Mouse (Mus musculus) adrenal gland, postnatal 25 days (tissue): Measurements from ENCODE around the gene Trappc3. TPM values are rescaled to one million over a fixed set of nuclear protein-coding genes. Genes with fewer than 3 reads are reported as not detected.

Experiments used
- DNase-seq: peaks from one replicate; pipeline ENCODE4 v3.0.0; 2021; ENCODE audit warnings: mixed read lengths
- total RNA-seq: library from RNA; stranded (reverse); gene quantifications from 2 replicates; pipeline ENCODE4 v1.2.3, GENCODE M21; 2021

Gene Trappc3
- total RNA-seq, 1 experiment from 2014 or later = 93.9 TPM

DNA sequence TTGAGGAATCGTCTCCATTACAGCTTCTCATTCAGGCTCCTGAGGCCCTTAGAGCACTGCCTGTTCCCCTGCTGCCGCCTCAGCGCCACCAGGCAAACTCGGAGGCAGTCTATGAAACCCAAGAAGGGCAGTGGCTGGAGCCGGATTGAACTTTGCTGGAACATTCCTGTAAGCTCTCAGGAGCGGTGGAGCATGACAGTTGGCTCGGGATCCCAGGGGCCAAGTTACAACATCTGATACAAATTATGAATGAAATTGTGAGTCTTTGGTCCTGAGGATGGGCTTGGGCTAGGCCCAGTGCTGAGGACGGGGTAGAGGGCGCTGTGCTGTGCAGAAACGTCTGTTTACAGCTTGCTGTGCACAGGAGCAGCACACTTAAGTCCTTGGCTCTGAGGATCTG is 52.3 kb downstream of the Trappc3 start:
- DNase-seq = no peak

DNA sequence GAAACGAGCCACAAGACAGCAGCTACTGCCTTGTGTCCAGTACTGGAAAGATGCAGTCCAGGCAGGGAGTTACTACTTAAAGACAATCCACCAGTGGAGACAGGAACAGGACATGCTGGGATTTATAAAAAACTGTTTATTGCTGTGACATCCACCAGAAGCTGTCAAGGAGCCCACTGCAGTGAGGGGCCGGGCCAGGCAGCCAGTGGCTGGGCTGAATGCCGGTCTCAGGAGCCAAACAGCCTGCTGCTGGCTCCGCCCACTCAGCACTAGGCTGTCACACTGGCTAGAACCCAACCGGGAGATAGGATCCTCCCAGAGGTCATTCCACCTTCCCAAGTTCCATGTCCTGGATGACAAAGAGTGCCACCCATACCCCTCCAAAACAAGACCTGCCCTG is 53.8 kb downstream of the Trappc3 start:
- no peak for DNase-seq

DNA sequence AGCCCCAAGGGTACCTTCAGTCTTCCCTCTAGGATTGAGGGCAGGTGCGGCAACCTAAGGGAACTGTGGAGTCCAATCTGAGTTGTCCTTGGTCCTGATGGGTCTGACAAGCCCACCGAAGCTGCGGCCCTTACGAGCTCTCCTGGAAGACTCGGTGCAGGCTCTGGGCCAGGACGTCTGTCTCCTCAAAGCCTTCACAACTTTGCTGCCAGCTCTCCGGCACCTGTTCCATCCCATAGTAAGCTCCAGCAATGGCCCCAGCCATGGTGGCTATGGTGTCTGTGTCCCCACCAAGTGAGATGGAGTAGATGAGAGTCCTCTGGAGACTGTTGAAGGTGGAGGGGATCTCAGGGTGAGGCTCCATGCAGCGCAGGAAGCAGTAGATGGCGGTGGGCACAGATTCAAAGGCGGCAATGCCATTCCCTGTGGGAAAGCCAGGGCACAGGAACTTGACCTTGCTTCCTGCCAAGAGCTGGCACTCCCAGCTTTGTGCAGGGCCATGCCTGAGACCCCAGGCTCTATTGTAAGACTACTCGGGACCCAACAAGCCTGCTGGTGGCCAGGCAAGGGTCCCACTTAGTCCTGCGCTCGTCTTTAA is 54.4 kb downstream of the Trappc3 start:
- DNase-seq = no peak

DNA sequence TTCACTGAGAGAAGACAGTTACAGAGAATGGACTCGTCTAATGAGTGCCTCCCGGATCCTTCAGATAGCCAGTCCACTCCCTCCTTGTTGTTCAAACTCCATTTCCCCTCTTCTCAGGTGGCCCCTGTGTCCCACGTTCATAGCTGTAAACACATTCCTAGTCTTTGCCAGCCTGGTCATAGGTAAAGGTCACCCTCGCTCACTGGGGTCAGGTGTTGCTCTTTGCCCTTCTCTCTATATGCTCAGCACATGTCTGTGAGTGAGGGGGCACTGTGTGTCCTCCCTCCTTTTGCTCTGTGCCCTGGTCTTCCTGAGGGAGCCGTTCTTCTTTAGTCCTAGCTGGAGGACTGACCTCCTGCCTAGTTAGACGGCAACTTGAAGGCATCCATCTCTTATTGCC is 57.7 kb downstream of the Trappc3 start:
- no peak for DNase-seq

DNA sequence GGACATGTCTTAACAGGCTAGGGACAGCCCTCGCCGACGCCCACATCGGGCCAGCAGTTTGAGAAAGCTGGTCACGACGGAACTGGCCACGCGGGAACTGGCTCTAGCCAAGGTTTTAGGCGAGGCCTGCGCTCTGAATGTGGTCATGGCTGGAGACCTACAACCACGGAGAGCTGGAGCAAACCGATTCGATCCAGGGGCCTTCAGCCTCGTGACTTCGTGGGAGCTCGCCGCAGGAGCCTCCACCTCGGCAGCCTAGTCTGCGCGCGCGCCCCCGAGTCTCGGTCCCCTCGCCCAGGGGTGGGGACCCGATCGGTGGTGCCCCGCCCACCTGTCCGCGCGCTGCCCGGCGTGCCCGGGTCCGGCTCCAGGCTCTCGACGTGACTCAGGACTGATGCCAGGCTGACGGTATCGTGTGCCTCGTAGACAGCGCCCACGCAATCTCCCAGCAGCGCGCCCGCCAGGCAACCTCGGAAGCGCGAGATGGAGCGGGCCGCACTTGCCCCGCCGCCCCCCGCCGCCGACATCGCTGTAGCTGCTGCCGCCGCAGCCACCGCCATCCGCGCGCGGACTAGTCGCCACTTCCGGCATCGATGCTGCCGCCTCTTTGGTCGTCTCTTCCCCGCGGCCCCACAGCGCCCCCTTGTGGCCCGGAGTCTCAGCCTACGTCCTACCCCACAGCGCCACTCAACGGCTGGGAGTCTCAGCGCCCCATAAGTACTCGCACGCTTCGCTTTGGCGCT is 59.2 kb downstream of the Trappc3 start, which contains the start of gene Adprhl2:
Adprhl2 (minus strand) TSS at position 593 of the 743 bp plus-strand sequence.
- DNase-seq = peak; percentile 100

DNA sequence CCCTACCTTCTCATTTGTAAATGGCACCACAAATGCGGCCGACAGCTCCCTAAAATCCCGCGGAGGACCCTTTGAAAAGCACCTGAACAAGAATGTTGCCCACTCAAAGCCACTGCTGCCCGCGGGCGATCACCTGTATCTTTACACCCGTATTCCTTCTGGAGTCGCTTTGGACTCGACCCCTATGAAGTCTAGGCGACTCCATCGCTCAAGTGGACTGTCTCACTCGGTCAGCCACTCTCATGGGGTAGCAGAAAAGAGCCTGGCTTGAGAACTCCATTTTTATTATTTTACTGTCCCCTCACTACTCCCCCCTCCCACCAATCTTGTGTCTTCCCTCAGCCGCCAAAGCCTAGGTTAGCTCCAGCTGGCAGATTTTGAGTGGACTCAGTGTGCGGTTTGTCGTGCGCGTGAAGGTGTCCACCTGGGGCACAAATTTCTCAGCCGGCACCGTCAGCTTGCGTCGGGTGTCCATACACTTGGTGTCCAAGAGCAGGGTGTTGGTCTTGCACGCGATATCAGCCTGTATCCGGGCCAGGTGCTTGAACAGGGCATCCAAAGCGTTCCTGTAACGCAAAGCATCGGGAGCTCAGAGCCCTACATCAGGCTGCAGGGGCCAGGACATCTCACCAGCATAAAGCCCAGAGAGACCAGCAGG is 59.9 kb downstream of the Trappc3 start:
- no peak for DNase-seq

DNA sequence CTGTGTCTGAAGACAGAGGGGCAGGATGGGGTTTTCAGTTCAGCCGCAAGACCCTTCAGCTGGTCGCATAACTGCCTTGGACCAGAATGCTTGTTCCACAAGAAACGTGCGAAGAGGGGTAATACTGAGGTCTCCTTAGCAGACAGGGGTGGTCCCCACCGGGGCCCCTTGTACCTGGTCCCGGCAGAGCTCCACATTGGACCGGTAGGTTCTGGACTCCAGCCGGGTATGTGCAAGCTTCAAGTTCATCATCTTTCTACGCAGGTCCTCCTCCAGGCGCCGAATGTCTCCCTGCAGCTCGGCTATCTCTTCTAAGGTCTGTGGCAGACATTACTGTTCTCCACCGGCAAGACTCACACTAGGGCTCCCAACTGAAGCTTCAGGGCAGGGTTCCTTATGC is 60.5 kb downstream of the Trappc3 start:
- no peak for DNase-seq

DNA sequence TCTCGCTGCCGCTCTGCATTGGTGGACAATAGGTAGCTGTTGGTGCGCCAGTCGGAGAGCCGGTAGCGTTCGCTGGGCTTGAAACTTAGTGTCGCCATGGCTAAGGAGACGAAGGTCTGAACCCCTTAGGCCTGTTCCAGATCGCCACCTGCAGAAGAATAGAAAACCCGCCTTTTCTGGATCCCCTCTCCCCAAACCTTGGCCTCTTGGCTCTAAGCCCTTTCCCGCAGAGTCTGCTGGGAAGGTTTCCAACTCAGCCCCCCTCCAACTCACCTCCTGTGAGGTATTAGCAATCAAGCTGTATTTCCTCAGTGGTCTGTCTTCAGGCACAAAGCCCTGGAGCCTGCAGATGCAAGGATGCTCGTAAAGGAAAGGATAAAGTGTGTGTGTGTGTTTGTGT is 62.7 kb downstream of the Trappc3 start:
- DNase-seq = no peak

DNA sequence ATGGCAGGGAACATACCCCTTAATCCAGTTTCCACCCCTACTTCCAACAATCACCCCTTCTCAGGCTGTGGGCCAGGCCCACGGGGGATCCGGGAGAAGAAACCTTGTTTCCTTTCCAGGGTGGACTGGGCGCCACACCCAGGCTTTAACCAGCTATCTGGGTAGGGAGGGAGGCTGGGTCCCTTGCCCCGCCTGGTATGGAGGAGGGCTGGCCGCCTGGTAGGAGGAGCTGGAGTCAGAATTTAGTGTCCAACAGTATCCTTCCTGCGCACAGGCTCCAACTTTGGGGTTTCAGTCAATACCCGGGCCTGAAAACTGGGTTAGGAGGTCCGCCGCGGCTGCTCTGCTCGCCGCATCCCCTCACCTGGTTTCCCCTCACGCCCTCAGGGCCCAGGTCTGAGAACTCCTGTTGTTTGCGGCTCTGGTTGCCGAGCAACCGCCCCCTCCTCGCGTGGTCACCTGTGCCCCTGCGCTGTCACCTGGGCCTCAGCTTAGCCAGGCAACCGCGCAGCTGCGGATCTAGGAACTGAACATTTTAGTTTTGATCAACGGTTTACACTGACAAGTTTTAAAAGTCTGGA is 63.2 kb downstream of the Trappc3 start, which contains the start of gene Tekt2:
Tekt2 (minus strand) TSS at position 408 of the 581 bp plus-strand sequence.
- DNase-seq = no peak

Other genes with a start within 250 kb of the Trappc3 start
- gene Csf3r, start 237.8 kb upstream of the Trappc3 start, total RNA-seq = 0.88 and 1.5 TPM in 2 replicates
- gene Mrps15, start 215.4 kb upstream of the Trappc3 start, total RNA-seq = 74.4 and 98.0 TPM in 2 replicates
- 7.2 and 12.2 TPM in 2 replicates for gene Oscp1, start 203.8 kb upstream of the Trappc3 start, total RNA-seq
- gene Lsm10, start 165.7 kb upstream of the Trappc3 start, total RNA-seq = 45.4 and 48.0 TPM in 2 replicates
- gene Stk40, start 158.4 kb upstream of the Trappc3 start, total RNA-seq = 41.2 and 43.1 TPM in 2 replicates
- gene Eva1b, start 114.6 kb upstream of the Trappc3 start, total RNA-seq = 23.4 and 33.9 TPM in 2 replicates
- gene Sh3d21, start 98.8 kb upstream of the Trappc3 start, total RNA-seq = 2.8 and 3.2 TPM in 2 replicates
- gene Thrap3, start 59.6 kb upstream of the Trappc3 start, total RNA-seq = 190 and 232 TPM in 2 replicates
- gene Map7d1, start 6.0 kb upstream of the Trappc3 start, total RNA-seq = 55.0 and 68.0 TPM in 2 replicates
- 1.7 and 2.4 TPM in 2 replicates for gene Col8a2, start 24.5 kb downstream of the Trappc3 start, total RNA-seq
- gene Adprhl2, start 59.4 kb downstream of the Trappc3 start, total RNA-seq = 27.6 and 38.9 TPM in 2 replicates
- gene Tekt2, start 63.4 kb downstream of the Trappc3 start, total RNA-seq = 2.4 and 2.6 TPM in 2 replicates
- 13.9 and 17.6 TPM in 2 replicates for gene Ago3, start 167.2 kb downstream of the Trappc3 start, total RNA-seq
- gene Ago1, start 206.3 kb downstream of the Trappc3 start, total RNA-seq = 39.4 and 47.1 TPM in 2 replicates